Mouse (Mus musculus): ENCODE data around the gene Rapgef3. TPM values are rescaled to one million over a fixed set of nuclear protein-coding genes. Genes with fewer than 3 reads are reported as not detected.

Rapgef3 gene
- polyA plus RNA-seq, 1 experiment from 2014 or later, result 6.4 TPM

GRCm38 (mm10) chr15:97762733-97763132, 5.0 kb downstream of the Rapgef3 start:
- no peak for DNase-seq (ENCODE audit: low spot score)
- H3K27me3 ChIP-seq (ENCODE audit: low read depth, poor library complexity, severe bottlenecking), result peaks cover 23% of the 10 kb centered on the region
- H3K36me3 ChIP-seq, result 0 out of 2 replicates have a peak, but pooled peaks cover 3% of the 10 kb centered on the region
- H3K27ac ChIP-seq, result no peak overlapping the region; the same call in 1 of the 2 replicates
- H3K4me3 ChIP-seq, result no peak overlapping the region
- no peaks in the 10 kb centered on the region for H3K9me3 ChIP-seq (replicated peaks)
- H3K4me1 ChIP-seq, result peaks cover 69% of the 10 kb centered on the region
- 67% methylated on average over 9 of the region's 9 CpGs for WGBS

GRCm38 (mm10) chr15:97761438-97761837, 6.3 kb downstream of the Rapgef3 start:
- H3K27me3 ChIP-seq (ENCODE audit: low read depth, poor library complexity, severe bottlenecking), result peaks cover 10% of the 10 kb centered on the region

GRCm38 (mm10) chr15:97760952-97761351, 6.8 kb downstream of the Rapgef3 start:
- Histone ChIP-seq H3K27me3 (ENCODE audit: low read depth, poor library complexity, severe bottlenecking) (peaks cover 6% of the 10 kb centered on the region), H3K4me1 (peaks cover 51% of the 10 kb centered on the region), H3K4me3 (no peak overlapping the region), H3K9me3 (replicated peaks) (no peaks in the 10 kb centered on the region), H3K36me3 (0 out of 2 replicates have a peak, but pooled peaks cover 3% of the 10 kb centered on the region), H3K27ac (no peak overlapping the region)
- 73% methylated on average over 5 of the region's 5 CpGs for WGBS
- DNase-seq (ENCODE audit: low spot score), result no peak

More at GRCm38 (mm10) chr15:97761438-97761837, 6.3 kb downstream of the Rapgef3 start:
- H3K4me1 ChIP-seq, result peaks cover 56% of the 10 kb centered on the region
- WGBS, result 40% methylated on average over 13 of the region's 13 CpGs
- H3K36me3 ChIP-seq, result 0 out of 2 replicates have a peak, but pooled peaks cover 3% of the 10 kb centered on the region
- no peak overlapping the region; the same call in 1 of the 2 replicates for H3K27ac ChIP-seq
- H3K4me3 ChIP-seq, result no peak overlapping the region
- H3K9me3 ChIP-seq (replicated peaks), result no peaks in the 10 kb centered on the region
- no peak for DNase-seq (ENCODE audit: low spot score)

GRCm38 (mm10) chr15:97760006-97760405, 7.8 kb downstream of the Rapgef3 start:
- peaks cover 48% of the 10 kb centered on the region for H3K4me1 ChIP-seq
- no peak overlapping the region for H3K4me3 ChIP-seq
- peaks cover 5% of the 10 kb centered on the region; the same call in 1 of the 2 replicates for H3K27me3 ChIP-seq (ENCODE audit: low read depth, poor library complexity, severe bottlenecking)
- no peak overlapping the region for H3K27ac ChIP-seq
- 93% methylated on average over 9 of the region's 9 CpGs for WGBS
- H3K36me3 ChIP-seq, result 0 out of 2 replicates have a peak, but pooled peaks cover 3% of the 10 kb centered on the region
- H3K9me3 ChIP-seq (replicated peaks), result no peaks in the 10 kb centered on the region
- DNase-seq (ENCODE audit: low spot score), result no peak

GRCm38 (mm10) chr15:97755361-97755760, 12.4 kb downstream of the Rapgef3 start:
- H3K36me3 ChIP-seq, result 0 out of 2 replicates have a peak, but pooled peaks cover 3% of the 10 kb centered on the region
- peaks cover 29% of the 10 kb centered on the region for H3K4me1 ChIP-seq
- peak overlapping the region; percentile 54; the same call in 1 of the 2 replicates for H3K27ac ChIP-seq
- DNase-seq (ENCODE audit: low spot score), result no peak
- H3K9me3 ChIP-seq (replicated peaks), result no peaks in the 10 kb centered on the region
- 42% methylated on average over 8 of the region's 8 CpGs for WGBS
- H3K27me3 ChIP-seq (ENCODE audit: low read depth, poor library complexity, severe bottlenecking), result no peaks in the 10 kb centered on the region
- no peak overlapping the region for H3K4me3 ChIP-seq

- peaks cover 32% of the 10 kb centered on the region for H3K4me1 ChIP-seq
- 83% methylated on average over 6 of the region's 6 CpGs for WGBS
- H3K9me3 ChIP-seq (replicated peaks), result no peaks in the 10 kb centered on the region
- no peaks in the 10 kb centered on the region for H3K36me3 ChIP-seq
- H3K4me3 ChIP-seq, result no peak overlapping the region
- no peaks in the 10 kb centered on the region for H3K27me3 ChIP-seq (ENCODE audit: low read depth, poor library complexity, severe bottlenecking)
- H3K27ac ChIP-seq, result 0 out of 2 replicates have a peak overlapping the region, but pooled peaks have one; percentile 54
- DNase-seq (ENCODE audit: low spot score), result no peak
These were observed 13.3 kb downstream of the Rapgef3 start for GRCm38 (mm10) chr15:97754476-97754875.

- WGBS, result 93% methylated on average over 5 of the region's 5 CpGs
- Histone ChIP-seq H3K9me3 (replicated peaks) (no peaks in the 10 kb centered on the region), H3K4me1 (peaks cover 36% of the 10 kb centered on the region), H3K36me3 (no peaks in the 10 kb centered on the region), H3K27ac (no peak overlapping the region), H3K27me3 (ENCODE audit: low read depth, poor library complexity, severe bottlenecking) (no peaks in the 10 kb centered on the region), H3K4me3 (no peak overlapping the region)
- DNase-seq (ENCODE audit: low spot score), result no peak
These were observed 15.3 kb downstream of the Rapgef3 start for GRCm38 (mm10) chr15:97752491-97752890.

- Histone ChIP-seq H3K4me3 (no peak overlapping the region), H3K27ac (no peak overlapping the region), H3K9me3 (replicated peaks) (no peaks in the 10 kb centered on the region), H3K4me1 (peaks cover 36% of the 10 kb centered on the region), H3K36me3 (no peaks in the 10 kb centered on the region), H3K27me3 (ENCODE audit: low read depth, poor library complexity, severe bottlenecking) (no peaks in the 10 kb centered on the region)
- no peak for DNase-seq (ENCODE audit: low spot score)
- WGBS, result 84% methylated on average over 2 of the region's 2 CpGs
These were observed 16.1 kb downstream of the Rapgef3 start for GRCm38 (mm10) chr15:97751676-97752075.

- WGBS, result 51% methylated on average over 12 of the region's 12 CpGs
- Histone ChIP-seq H3K9me3 (replicated peaks) (no peaks in the 10 kb centered on the region), H3K4me3 (no peak overlapping the region), H3K36me3 (no peaks in the 10 kb centered on the region), H3K27ac (peak overlapping the region; percentile 65), H3K27me3 (ENCODE audit: low read depth, poor library complexity, severe bottlenecking) (no peaks in the 10 kb centered on the region), H3K4me1 (peaks cover 36% of the 10 kb centered on the region)
- DNase-seq (ENCODE audit: low spot score), result no peak
These were observed 17.1 kb downstream of the Rapgef3 start for GRCm38 (mm10) chr15:97750697-97751096.

- H3K27me3 ChIP-seq (ENCODE audit: low read depth, poor library complexity, severe bottlenecking), result no peaks in the 10 kb centered on the region
- whole genome bisulfite sequencing, result 88% methylated on average over 13 of the region's 13 CpGs
- peak overlapping the region; percentile 65 for H3K27ac ChIP-seq
These were observed 17.9 kb downstream of the Rapgef3 start for GRCm38 (mm10) chr15:97749841-97750240.

GRCm38 (mm10) chr15:97749397-97749796, 18.4 kb downstream of the Rapgef3 start:
- WGBS, result 94% methylated on average over 9 of the region's 9 CpGs
- peak overlapping the region; percentile 0; the same call in 1 of the 2 replicates for H3K27ac ChIP-seq

More at GRCm38 (mm10) chr15:97749841-97750240, 17.9 kb downstream of the Rapgef3 start:
- Histone ChIP-seq H3K4me1 (peaks cover 34% of the 10 kb centered on the region), H3K9me3 (replicated peaks) (no peaks in the 10 kb centered on the region), H3K36me3 (no peaks in the 10 kb centered on the region), H3K4me3 (no peak overlapping the region)
- no peak for DNase-seq (ENCODE audit: low spot score)

GRCm38 (mm10) chr15:97748964-97749363, 18.8 kb downstream of the Rapgef3 start:
- peaks cover 31% of the 10 kb centered on the region for H3K4me1 ChIP-seq
- 88% methylated on average over 4 of the region's 4 CpGs for WGBS
- 0 out of 2 replicates have a peak overlapping the region, but pooled peaks have one; percentile 0 for H3K27ac ChIP-seq

More at GRCm38 (mm10) chr15:97749397-97749796, 18.4 kb downstream of the Rapgef3 start:
- H3K27me3 ChIP-seq (ENCODE audit: low read depth, poor library complexity, severe bottlenecking), result no peaks in the 10 kb centered on the region
- H3K9me3 ChIP-seq (replicated peaks), result no peaks in the 10 kb centered on the region
- DNase-seq (ENCODE audit: low spot score), result no peak
- H3K4me1 ChIP-seq, result peaks cover 32% of the 10 kb centered on the region
- no peaks in the 10 kb centered on the region for H3K36me3 ChIP-seq
- H3K4me3 ChIP-seq, result no peak overlapping the region

GRCm38 (mm10) chr15:97748309-97748708, 19.5 kb downstream of the Rapgef3 start:
- H3K4me3 ChIP-seq, result no peak overlapping the region
- H3K4me1 ChIP-seq, result peaks cover 27% of the 10 kb centered on the region
- no peaks in the 10 kb centered on the region for H3K27me3 ChIP-seq (ENCODE audit: low read depth, poor library complexity, severe bottlenecking)
- WGBS, result 61% methylated on average over 10 of the region's 10 CpGs
- H3K27ac ChIP-seq, result no peak overlapping the region
- DNase-seq (ENCODE audit: low spot score), result no peak
- no peaks in the 10 kb centered on the region for H3K9me3 ChIP-seq (replicated peaks)
- H3K36me3 ChIP-seq, result no peaks in the 10 kb centered on the region

More at GRCm38 (mm10) chr15:97748964-97749363, 18.8 kb downstream of the Rapgef3 start:
- Histone ChIP-seq H3K9me3 (replicated peaks) (no peaks in the 10 kb centered on the region), H3K27me3 (ENCODE audit: low read depth, poor library complexity, severe bottlenecking) (no peaks in the 10 kb centered on the region), H3K4me3 (no peak overlapping the region), H3K36me3 (no peaks in the 10 kb centered on the region)
- no peak for DNase-seq (ENCODE audit: low spot score)
